Mouse (Mus musculus) CH12.LX (cell line): ENCODE results near the gene Arhgef3.

Experiments used
- EP300 ChIP-seq: IDR thresholded peaks from 2 replicates; pipeline ENCODE4 v1.6.1; 2011; ENCODE audit warnings: low read length, improper control_type of control experiment
- POLR2A ChIP-seq: IDR thresholded peaks from 2 replicates; pipeline ENCODE4 v1.6.1; 2011; ENCODE audit warnings: low read depth, mild to moderate bottlenecking, improper control_type of control experiment, low read length
- SMC3 ChIP-seq: IDR thresholded peaks from 2 replicates; pipeline ENCODE4 v1.6.1; 2011; ENCODE audit warnings: low read depth, low read length, improper control_type of control experiment

DNA sequence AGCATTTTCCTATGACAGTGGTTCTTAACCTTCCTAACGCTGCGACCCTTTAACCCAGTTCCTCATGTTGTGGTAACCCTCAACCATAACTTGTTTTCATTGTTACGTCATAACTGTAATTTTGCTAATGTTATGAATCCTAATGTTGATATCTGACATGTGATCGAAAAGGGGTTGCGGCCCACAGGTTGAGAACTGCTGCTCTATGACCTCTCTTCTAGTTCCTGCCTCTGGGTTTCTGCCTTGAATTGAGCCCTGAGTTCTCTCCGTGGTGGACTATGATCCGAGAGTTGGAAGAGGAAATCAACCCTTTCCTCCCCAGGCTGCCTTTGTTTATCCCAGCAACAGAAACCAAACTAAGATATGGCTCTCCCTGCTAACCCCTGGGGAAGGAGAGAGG is 266.8 kb downstream of the Arhgef3 start:
- TF ChIP-seq SMC3 (no peak), POLR2A (no peak), EP300 (no peak)
